ENCODE assay signal across 10 mouse cellular contexts in the genomic region with DNA sequence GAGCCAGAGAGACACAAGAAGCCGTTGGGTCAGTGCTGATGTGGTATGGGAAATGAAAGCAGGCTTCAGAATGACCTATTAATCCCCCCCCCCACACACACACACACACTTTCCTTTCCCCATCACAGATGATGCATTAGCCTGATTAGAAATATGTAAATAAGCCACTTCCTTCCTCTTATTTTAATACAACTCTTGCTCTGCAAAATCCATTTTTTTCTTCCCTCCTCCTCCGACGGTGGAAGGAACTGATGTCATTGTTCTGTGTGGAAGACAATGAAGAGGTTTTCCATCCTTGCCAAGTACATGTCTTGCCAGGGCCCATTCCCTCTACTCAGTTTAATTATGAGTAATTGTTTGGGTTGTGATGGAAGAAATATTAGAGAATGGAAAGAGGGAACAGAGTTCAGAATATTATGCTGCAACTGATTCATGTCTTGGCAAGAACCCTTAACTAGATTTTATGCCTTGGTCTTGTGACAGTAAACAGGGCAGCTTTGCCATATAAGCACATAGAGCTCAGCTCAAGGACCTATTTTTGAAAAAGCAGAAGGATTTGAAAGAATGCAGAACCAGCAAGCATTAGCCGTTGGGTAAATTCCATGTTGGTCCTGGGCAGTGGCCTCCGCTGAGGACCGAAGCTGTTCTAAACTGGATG. TPM values are rescaled to one million over a fixed set of nuclear protein-coding genes. Genes with fewer than 3 reads are reported as not detected.
DNase-seq lines count a peak whose midpoint lies in the region; TF ChIP-seq lines count a peak whose summit lies in the region.
"Had no signal": no experiment of that assay in that cellular context is flagged by ENCODE, and none has a peak within 500 bp of the region (broad histone marks: within the 10 kb centered on the region; RNA-seq: fewer than 3 reads in every experiment).

No protein-coding gene starts in this region.

- no peak for TF ChIP-seq POLR2A in cortical plate, adult 2 months (IDR thresholded peaks at IDR 0.05; ENCODE audit: extremely low read depth, insufficient read depth, low read length)

- H3K4me1 ChIP-seq in cortical plate, adult 2 months (ENCODE audit: control insufficient read depth, insufficient read depth, low read length), result no peaks in the 10 kb centered on the region
- H3K4me1 ChIP-seq: neural tube, embryonic 12.5 days had no signal

- H3K27ac ChIP-seq in cortical plate, adult 2 months (ENCODE audit: insufficient read depth, low read length), result peak overlapping the region; percentile 84; the same call in 1 of the 2 replicates
- H3K27ac ChIP-seq: neural tube, embryonic 12.5 days had no signal

- peak; percentile 25 for DNase-seq in gastrocnemius, adult 18-20 months (ENCODE audit: low spot score)
- no peak for DNase-seq in gastrocnemius, postnatal 10 days
- DNase-seq in heart, postnatal 4 days, result peak; percentile 33
- peak; percentile 38 to 53 for DNase-seq in lung, postnatal 4 days
- DNase-seq in spleen, postnatal 10 days (ENCODE audit: low spot score in 2 of 2), result no peak
- DNase-seq in layer of hippocampus, adult 8-10 months (ENCODE audit: low spot score in 2 of 2), result no peak
- no peak for DNase-seq in adrenal gland, postnatal 14 days
- DNase-seq: thymus, postnatal 14 days had no signal

- no peak overlapping the region for H3K4me3 ChIP-seq in cortical plate, adult 2 months (ENCODE audit: insufficient read depth, low read length)
- H3K4me3 ChIP-seq: neural tube, embryonic 12.5 days had no signal

- no peak for TF ChIP-seq CTCF in cortical plate, adult 2 months (IDR thresholded peaks at IDR 0.05; ENCODE audit: extremely low read depth, insufficient read depth, low read length)

RNA-seq across cellular contexts. Expression of a gene that starts 50.1 kb away (rescaled TPM):
- total RNA-seq in gastrocnemius, adult 18-20 months (2021), result 10 to 100 TPM; 11.7 to 12.6 TPM
- 10 to 100 TPM; 15.2 to 15.4 TPM for total RNA-seq in gastrocnemius, postnatal 10 days (2021)
- polyA plus RNA-seq in cortical plate, adult 2 months (2012; rRNA removed), result 29.5 and 30.3 TPM in 2 replicates
- 10 to 100 TPM; 16.4 to 19.9 TPM for total RNA-seq in heart, postnatal 4 days (2021)
- total RNA-seq in layer of hippocampus, adult 8-10 months (2022), result 10 to 100 TPM; 16.0 to 20.6 (median 17.9) TPM
- 16.4 and 20.9 TPM in 2 replicates for total RNA-seq in adrenal gland, postnatal 14 days (2021)

RNA-seq across cellular contexts. Expression of a gene that starts 50.3 kb away (rescaled TPM):
- total RNA-seq in gastrocnemius, adult 18-20 months (2021), result 10 to 100 TPM; 10.3 to 13.4 TPM
- total RNA-seq in gastrocnemius, postnatal 10 days (2021), result 10 to 100 TPM; 19.0 to 20.6 TPM
- polyA plus RNA-seq in cortical plate, adult 2 months (2012; rRNA removed), result 24.1 and 25.8 TPM in 2 replicates
- 10 to 100 TPM; 43.4 to 46.3 TPM for total RNA-seq in heart, postnatal 4 days (2021)
- 10 to 100 TPM; 32.3 to 36.9 (median 33.4) TPM for total RNA-seq in layer of hippocampus, adult 8-10 months (2022)
- total RNA-seq in adrenal gland, postnatal 14 days (2021), result 59.8 and 61.0 TPM in 2 replicates

Comparison
In these comparisons a context has a peak if more than half of its experiments do, and no peak if none do; other contexts are left out.
1. DNase-seq: peak in gastrocnemius, adult 18-20 months (single experiment), heart, postnatal 4 days (single experiment) and lung, postnatal 4 days (2 of 2); none in gastrocnemius, postnatal 10 days (single experiment), spleen, postnatal 10 days (0 of 2), layer of hippocampus, adult 8-10 months (0 of 2) and adrenal gland, postnatal 14 days (single experiment).